Mouse (Mus musculus) intestine, embryonic 15.5 days (tissue): ENCODE results near the gene Zfp28. TPM values are rescaled to one million over a fixed set of nuclear protein-coding genes. Genes with fewer than 3 reads are reported as not detected.
"Not testable (repeated sequence)": the region's sequence is repeated elsewhere in the genome, so short reads cannot be mapped to it uniquely, and the experiment has no call there.

ENCODE experiments used
- ATAC-seq: fragments of 200-750 bp; cut with Nextera tagmentation; 2 replicates; pipeline ENCODE4 v1.8.0; 2017; ENCODE audit warnings: moderate TSS enrichment, moderate library complexity
- H3K27ac ChIP-seq: fragments of 300-500 bp; sonication (generic); 2 replicates; pipeline ENCODE4 v1.5.1; 2015; ENCODE audit warnings: mild to moderate bottlenecking, inconsistent platforms
- H3K27me3 ChIP-seq: fragments of 300-500 bp; sonication (generic); replicated peaks from 2 replicates; pipeline ENCODE4 v1.6.1; 2015; ENCODE audit warnings: inconsistent platforms
- H3K36me3 ChIP-seq: fragments of 300-500 bp; sonication (generic); 2 replicates; pipeline ENCODE4 v1.6.1; 2015; ENCODE audit warnings: inconsistent platforms
- H3K4me1 ChIP-seq: fragments of 300-500 bp; sonication (generic); replicated peaks from 2 replicates; pipeline ENCODE4 v1.6.1; 2015; ENCODE audit warnings: inconsistent platforms
- H3K4me2 ChIP-seq: fragments of 300-500 bp; sonication (generic); replicated peaks from 2 replicates; pipeline ENCODE4 v1.6.1; 2015; ENCODE audit warnings: mild to moderate bottlenecking, inconsistent platforms
- H3K4me3 ChIP-seq: fragments of 300-500 bp; sonication (generic); replicated peaks from 2 replicates; pipeline ENCODE4 v1.5.1; 2015; ENCODE audit warnings: inconsistent platforms
- H3K9ac ChIP-seq: fragments of 300-500 bp; sonication (generic); 2 replicates; pipeline ENCODE4 v1.6.1; 2015; ENCODE audit warnings: inconsistent platforms
- H3K9me3 ChIP-seq: fragments of 300-500 bp; sonication (generic); 2 replicates; pipeline ENCODE4 v1.6.1; 2016; ENCODE audit warnings: inconsistent platforms
- WGBS: fragments of 180-500 bp; shearing (Covaris S2); methylation state at CpG from one replicate; pipeline ENCODE4 v1.1.7; 2015; 5-methylcytosine and 5-hydroxymethylcytosine counted together
- polyA plus RNA-seq: library from polyadenylated mRNA; unstranded; fragments of >200 nt; fragmentation: Nextera tagmentation; extraction: Ambion mirVana; gene quantifications from 2 replicates; pipeline ENCODE4 v1.2.1, GENCODE M21; 2015

Gene Zfp28
- polyA plus RNA-seq, 1 experiment from 2014 or later, result 8.2 TPM

DNA sequence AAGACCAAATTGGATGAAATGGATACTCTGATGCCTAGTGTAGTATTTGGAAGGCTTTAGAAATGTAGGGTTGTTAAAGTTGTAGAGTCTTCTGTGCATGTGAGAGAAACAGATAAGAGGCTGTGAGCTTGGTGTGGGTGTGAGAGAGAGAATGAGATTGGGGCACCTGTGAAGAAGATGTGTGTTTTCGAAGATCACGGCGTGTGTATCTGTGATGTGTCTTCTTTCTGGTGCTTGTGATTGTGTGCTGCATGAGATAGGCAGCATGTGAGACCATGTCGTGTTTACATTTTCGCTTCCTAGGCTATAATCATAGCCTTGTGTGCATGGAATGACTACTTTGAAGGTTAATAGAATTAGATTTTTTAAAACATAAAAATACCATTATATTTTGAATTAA lies 15.9 kb upstream of the Zfp28 start:
- Histone ChIP-seq H3K27ac (no peak overlapping the region), H3K36me3 (no peaks in the 10 kb centered on the region), H3K27me3 (no peaks in the 10 kb centered on the region), H3K4me3 (no peak overlapping the region), H3K4me1 (0 out of 2 replicates have a peak, but pooled peaks cover 6% of the 10 kb centered on the region), H3K4me2 (no peak overlapping the region), H3K9ac (no peak overlapping the region), H3K9me3 (no peaks in the 10 kb centered on the region)
- ATAC-seq, result no peak
- WGBS, result 85% methylated on average over 5 of the region's 5 CpGs

DNA sequence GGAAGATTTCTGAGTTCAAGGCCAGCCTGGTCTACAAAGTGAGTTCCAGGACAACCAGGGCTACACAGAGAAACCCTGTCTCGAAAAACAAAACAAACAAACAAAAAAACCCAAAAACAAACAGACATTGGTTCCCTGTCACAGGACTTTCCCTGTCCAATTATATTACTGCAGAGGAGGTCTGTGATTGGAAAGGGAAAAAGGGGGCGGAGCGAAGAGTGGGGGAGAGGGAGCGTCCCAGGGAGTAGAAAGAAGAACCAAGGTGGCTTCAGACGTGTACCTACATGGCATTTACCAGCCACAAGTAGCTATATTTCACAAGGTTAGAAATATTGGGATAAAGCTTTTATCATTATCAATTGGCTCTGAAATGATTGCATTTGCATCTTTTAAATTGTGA lies 14.9 kb upstream of the Zfp28 start:
- H3K4me3 ChIP-seq, H3K9me3 ChIP-seq, H3K9ac ChIP-seq, ATAC-seq, H3K27ac ChIP-seq, H3K36me3 ChIP-seq, H3K27me3 ChIP-seq, H3K4me1 ChIP-seq, H3K4me2 ChIP-seq: not testable (repeated sequence)
- 81% methylated on average over 5 of the region's 5 CpGs for WGBS

DNA sequence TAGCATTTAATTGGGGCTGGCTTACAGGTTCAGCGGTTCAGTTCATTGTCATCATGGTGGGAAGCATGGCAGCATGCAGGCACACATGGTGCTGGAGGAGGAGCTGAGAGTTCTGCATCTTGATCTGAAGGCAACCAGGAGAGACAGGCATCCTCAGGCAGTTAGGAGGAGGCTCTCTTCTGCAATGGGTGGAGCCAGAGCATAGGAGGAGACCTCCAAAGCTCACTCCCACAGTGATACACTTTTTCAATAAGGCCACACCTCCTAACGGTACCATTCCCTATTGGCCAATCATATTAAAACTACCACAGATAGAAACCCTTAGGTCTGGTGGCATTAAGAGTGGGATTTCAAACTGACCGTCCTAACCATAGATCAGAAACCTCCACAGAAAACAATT lies 13.6 kb upstream of the Zfp28 start:
- H3K9me3 ChIP-seq, result no peaks in the 10 kb centered on the region
- no peaks in the 10 kb centered on the region for H3K4me1 ChIP-seq
- H3K27ac ChIP-seq, result no peak overlapping the region
- H3K27me3 ChIP-seq, result no peaks in the 10 kb centered on the region
- H3K4me3 ChIP-seq, result no peak overlapping the region
- 83% methylated on average over 3 of the region's 3 CpGs for WGBS
- no peak overlapping the region for H3K9ac ChIP-seq
- H3K36me3 ChIP-seq, result no peaks in the 10 kb centered on the region
- no peak for ATAC-seq
- no peak overlapping the region for H3K4me2 ChIP-seq

DNA sequence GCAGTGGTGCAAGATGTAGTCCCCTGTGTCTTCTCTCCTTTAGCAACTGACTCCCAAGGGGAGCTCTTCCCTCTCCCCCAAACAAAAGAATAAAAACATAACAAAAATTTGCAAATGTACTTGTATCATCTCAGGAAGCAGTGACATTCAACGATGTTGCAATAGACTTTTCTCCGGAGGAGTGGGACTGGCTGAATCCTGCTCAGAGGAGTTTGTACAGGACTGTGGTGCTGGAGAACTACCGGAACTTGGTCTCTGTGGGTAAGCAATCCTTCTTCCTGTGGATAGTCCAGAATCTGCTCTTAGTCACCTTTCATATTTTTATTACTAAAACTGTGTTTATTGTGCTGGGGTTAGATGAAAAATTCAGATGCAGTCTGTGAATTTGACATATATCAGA lies 10.1 kb upstream of the Zfp28 start:
- Histone ChIP-seq H3K36me3 (no peaks in the 10 kb centered on the region), H3K4me3 (no peak overlapping the region), H3K9me3 (no peaks in the 10 kb centered on the region), H3K4me2 (no peak overlapping the region), H3K9ac (no peak overlapping the region), H3K27me3 (no peaks in the 10 kb centered on the region), H3K4me1 (no peaks in the 10 kb centered on the region), H3K27ac (no peak overlapping the region)
- 90% methylated on average over 3 of the region's 3 CpGs for WGBS
- no peak for ATAC-seq

DNA sequence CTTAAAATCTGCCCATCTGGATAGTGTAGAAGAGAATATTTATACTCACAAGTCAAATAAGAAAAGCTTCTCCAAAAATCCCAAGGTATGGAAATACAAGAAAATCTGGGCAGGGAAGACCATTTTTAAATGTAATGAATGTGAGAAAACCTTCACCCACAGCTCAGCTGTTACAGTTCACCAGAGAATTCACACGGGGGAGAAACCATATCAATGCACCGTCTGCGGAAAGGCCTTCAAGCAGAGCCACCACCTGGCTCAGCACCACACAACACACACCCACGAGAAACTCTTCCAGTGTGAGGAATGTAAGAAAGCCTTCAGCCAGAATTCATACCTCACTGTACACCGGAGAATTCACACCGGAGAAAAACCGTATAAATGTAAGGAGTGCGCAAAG lies 4.7 kb upstream of the Zfp28 start:
- Histone ChIP-seq H3K27me3 (no peaks in the 10 kb centered on the region), H3K4me2 (no peak overlapping the region), H3K4me1 (peaks cover 6% of the 10 kb centered on the region; the same call in 1 of the 2 replicates), H3K27ac (no peak overlapping the region), H3K36me3 (no peaks in the 10 kb centered on the region), H3K9me3 (no peaks in the 10 kb centered on the region), H3K9ac (no peak overlapping the region), H3K4me3 (no peak overlapping the region)
- ATAC-seq, result no peak
- 85% methylated on average over 8 of the region's 8 CpGs for WGBS

DNA sequence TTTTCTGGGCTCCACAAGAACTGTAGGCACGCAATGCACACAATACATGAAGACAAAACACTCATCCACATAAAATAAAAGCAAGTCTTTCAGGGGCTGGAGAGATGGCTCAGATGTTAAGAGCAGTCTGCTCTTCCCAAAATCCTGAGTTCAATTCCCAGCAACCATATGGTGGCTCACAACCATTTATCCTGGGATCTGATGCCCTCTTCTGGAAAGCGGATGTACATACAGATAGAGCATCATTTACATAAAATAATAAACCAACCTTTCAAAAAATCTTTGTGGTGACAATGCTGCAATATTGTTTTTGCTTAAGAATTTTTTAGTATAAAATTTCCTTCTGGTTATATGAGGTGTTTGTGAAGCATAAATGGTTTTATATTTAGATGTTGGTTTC lies 1.7 kb upstream of the Zfp28 start:
- Histone ChIP-seq H3K9me3 (no peaks in the 10 kb centered on the region), H3K27me3 (no peaks in the 10 kb centered on the region), H3K4me1 (peaks cover 6% of the 10 kb centered on the region; the same call in 1 of the 2 replicates), H3K4me3 (no peak overlapping the region), H3K9ac (no peak overlapping the region), H3K4me2 (no peak overlapping the region), H3K36me3 (no peaks in the 10 kb centered on the region), H3K27ac (no peak overlapping the region)
- whole genome bisulfite sequencing, result 81% methylated on average over 2 of the region's 2 CpGs
- ATAC-seq, result no peak

DNA sequence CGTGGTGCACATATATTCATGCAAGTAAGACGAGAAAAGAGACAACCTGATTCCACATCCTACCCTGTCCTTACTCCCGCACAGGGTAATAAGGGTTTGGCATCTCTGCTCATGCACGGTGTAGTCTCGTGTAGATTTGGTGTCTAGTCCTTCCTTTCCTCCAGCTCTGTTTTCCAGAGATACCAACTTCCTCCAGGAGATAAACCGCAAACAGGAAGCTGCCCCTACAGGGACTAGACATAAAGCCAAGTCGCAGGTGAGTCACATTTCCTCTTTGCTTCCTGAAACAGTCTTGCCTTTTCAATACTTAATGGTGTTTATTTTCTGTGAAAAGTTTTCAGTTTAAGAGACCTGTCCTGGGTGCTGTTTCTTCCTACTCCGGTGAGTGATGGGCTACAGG lies 916 bp downstream of the Zfp28 start:
- H3K9ac ChIP-seq, result no peak overlapping the region
- WGBS, result 73% methylated on average over 8 of the region's 8 CpGs
- no peaks in the 10 kb centered on the region for H3K27me3 ChIP-seq
- H3K4me3 ChIP-seq, result peak overlapping the region; percentile 61; the same call in 1 of the 2 replicates
- 0 out of 2 replicates have a peak, but pooled peaks have one; percentile 0 for ATAC-seq
- H3K4me2 ChIP-seq, result peak overlapping the region; percentile 85
- no peaks in the 10 kb centered on the region for H3K9me3 ChIP-seq
- no peaks in the 10 kb centered on the region for H3K36me3 ChIP-seq
- H3K27ac ChIP-seq, result no peak overlapping the region
- H3K4me1 ChIP-seq, result peaks cover 6% of the 10 kb centered on the region; the same call in 1 of the 2 replicates

DNA sequence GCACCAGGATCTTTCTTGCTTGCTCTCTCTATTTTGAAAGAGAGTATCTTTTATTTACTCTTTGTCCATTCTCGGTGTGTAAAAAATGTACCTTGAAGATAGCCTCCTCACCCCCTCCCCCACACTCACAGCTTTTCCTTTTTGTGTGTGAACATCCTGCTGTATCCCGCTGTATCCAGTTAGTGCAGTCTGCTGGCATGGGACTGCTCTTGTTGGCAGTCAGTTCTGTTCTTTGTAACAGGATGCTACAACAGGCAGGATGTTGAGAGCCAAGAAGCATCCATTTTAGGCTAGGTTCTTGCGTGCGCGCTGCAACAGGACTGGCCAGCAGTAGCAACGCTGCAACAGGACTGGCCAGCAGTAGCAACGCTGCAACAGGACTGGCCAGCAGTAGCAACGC lies 3.9 kb downstream of the Zfp28 start:
- H3K4me3 ChIP-seq, result no peak overlapping the region
- WGBS, result 90% methylated on average over 8 of the region's 8 CpGs
- no peaks in the 10 kb centered on the region for H3K27me3 ChIP-seq
- no peak overlapping the region for H3K4me2 ChIP-seq
- ATAC-seq, result no peak
- peaks cover 6% of the 10 kb centered on the region; the same call in 1 of the 2 replicates for H3K4me1 ChIP-seq
- H3K9ac ChIP-seq, result no peak overlapping the region
- no peak overlapping the region for H3K27ac ChIP-seq
- no peaks in the 10 kb centered on the region for H3K9me3 ChIP-seq
- H3K36me3 ChIP-seq, result peaks cover 5% of the 10 kb centered on the region; the same call in 1 of the 2 replicates

DNA sequence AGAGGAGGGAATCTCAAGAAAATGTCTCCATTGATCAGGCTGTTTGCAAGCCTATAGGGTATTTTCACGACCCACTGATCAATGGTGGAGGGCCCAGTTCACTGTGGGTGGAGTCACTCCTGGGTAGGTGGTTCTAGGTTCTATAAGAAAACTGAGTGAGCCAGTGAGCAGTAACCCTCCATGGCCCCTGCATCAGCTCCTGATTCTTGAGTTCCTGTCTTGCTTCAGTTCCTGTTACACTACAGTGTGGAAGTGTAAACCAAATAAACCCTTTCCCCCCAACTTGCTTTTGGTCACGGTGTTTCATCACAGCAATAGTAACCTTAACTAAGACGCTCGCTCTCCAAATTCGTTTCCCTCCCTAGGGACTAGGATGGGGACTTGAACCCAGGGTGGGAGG lies 5.9 kb downstream of the Zfp28 start:
- no peak for ATAC-seq
- Histone ChIP-seq H3K4me1 (no peaks in the 10 kb centered on the region), H3K27ac (no peak overlapping the region), H3K9ac (no peak overlapping the region), H3K4me3 (no peak overlapping the region), H3K9me3 (no peaks in the 10 kb centered on the region), H3K4me2 (no peak overlapping the region), H3K36me3 (peaks cover 5% of the 10 kb centered on the region; the same call in 1 of the 2 replicates), H3K27me3 (no peaks in the 10 kb centered on the region)
- 85% methylated on average over 5 of the region's 5 CpGs for WGBS

DNA sequence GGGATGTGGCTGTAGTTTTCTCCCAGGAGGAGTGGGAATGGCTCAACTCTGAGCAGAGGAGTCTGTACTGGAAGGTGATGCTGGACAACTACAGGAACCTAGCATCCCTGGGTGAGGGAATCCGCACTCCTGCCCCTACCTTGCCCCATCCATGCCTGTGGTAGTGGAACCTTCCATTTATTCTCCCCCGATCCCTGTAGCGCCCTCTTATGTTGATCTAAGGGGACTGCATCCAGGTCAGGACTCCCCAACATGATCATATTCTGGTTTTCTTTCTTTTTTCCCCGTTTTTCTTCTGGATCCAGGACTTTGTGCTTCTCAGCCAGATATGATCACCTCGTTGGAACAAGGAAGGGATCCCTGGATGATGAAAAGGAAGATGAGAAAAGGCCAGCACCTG lies 6.4 kb downstream of the Zfp28 start:
- Histone ChIP-seq H3K9ac (no peak overlapping the region), H3K27me3 (no peaks in the 10 kb centered on the region), H3K4me2 (no peak overlapping the region), H3K27ac (no peak overlapping the region), H3K36me3 (peaks cover 5% of the 10 kb centered on the region; the same call in 1 of the 2 replicates), H3K4me3 (no peak overlapping the region), H3K9me3 (no peaks in the 10 kb centered on the region), H3K4me1 (no peaks in the 10 kb centered on the region)
- ATAC-seq, result no peak
- WGBS, result 67% methylated on average over 5 of the region's 5 CpGs

DNA sequence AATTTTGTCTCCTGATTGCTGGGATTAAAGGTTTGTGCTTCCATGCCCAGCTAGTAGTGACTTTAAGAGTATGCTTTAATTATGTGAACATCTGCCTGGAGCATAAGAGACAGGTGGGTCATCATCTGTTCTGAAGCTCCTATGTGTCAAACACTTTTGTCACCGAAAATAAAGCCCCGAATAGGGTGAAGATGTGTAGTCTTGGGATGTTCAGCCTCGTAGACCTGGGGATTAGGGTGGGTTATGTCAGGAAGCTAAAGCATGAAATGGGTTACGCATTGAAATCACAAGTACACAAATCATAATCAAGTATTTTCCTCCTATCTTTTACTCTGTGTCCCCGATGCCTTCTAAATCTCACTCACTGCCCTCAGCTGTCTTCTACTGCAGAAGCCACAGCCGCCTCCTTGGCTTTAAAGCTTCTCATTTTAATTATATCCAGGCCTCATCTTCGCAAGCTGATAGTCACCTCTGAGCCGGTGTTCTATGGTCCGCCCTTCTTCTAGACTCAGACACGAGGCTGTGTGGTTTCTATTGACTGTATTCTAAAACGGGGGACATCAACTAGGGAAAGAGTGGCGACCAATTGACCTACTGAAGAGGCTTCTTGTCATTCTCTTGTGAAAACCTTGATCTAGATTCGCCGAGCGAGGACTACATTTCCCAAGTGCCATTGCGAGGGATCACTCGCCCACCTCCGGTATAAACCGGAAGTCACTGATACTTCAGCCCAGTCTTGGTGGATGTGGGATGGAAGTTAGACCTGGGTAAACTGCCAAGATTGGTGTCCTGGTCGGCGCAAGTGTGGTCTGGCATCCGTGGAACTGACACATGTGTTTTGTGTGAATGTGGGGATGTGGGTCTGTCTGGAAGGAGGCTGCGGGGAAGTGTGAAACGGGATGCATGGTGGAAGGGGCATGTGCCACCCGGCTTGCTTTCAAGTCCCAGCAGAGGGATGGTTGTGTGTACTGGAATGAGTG lies 15.2 kb downstream of the Zfp28 start, which contains the start of gene Smim17:
TSS of gene Smim17 (plus strand) at position 720 of the 980 bp plus-strand sequence.
- Histone ChIP-seq H3K4me3 (peak within 1 kb of the TSS; percentile 49), H3K27ac (no peak within 1 kb of the TSS), H3K9ac (peak within 1 kb of the TSS; percentile 41), H3K27me3 (no peaks in the 10 kb centered on the region), H3K4me1 (no peaks in the 10 kb centered on the region), H3K4me2 (peak within 1 kb of the TSS; percentile 82), H3K9me3 (no peaks in the 10 kb centered on the region), H3K36me3 (no peaks in the 10 kb centered on the region)
- peak; percentile 91 for ATAC-seq
- 26% methylated on average over 25 of the region's 25 CpGs for WGBS

DNA sequence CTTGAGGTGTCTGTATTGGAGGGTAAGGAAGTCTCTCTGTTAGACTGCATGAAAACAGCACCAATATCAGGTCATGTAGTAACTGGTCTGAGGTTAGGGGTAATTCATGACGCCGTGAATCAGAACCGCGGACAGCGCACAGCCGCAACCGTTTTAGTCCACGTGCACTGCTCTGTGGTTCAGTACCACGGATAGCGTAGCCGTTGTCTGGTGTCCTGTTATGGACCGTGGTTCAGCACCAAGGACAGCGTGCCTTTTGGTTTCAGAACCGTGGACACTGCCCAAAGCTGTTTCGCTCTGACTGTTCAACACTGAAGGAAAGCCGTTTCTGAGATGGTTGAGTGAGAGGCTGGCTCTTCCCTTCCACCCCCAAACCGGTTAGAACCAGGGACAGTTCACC lies 26.9 kb downstream of the Zfp28 start, which contains the start of gene Gm20715:
TSS of gene Gm20715 (plus strand) at position 235 of the 400 bp plus-strand sequence.
- H3K4me2 ChIP-seq, result no peak within 1 kb of the TSS

More for the DNA sequence above, 26.9 kb downstream of the Zfp28 start, which contains the start of gene Gm20715:
- Histone ChIP-seq H3K27ac (no peak within 1 kb of the TSS), H3K9me3 (no peaks in the 10 kb centered on the region), H3K9ac (no peak within 1 kb of the TSS), H3K27me3 (no peaks in the 10 kb centered on the region), H3K4me1 (no peaks in the 10 kb centered on the region), H3K4me3 (no peak within 1 kb of the TSS), H3K36me3 (no peaks in the 10 kb centered on the region)
- peak; percentile 94 for ATAC-seq
- 1% methylated on average over 17 of the region's 17 CpGs for WGBS
